Mouse (Mus musculus) stomach, postnatal 0 days (tissue): Measurements from ENCODE around the gene Coro1b.

ENCODE experiments used
- CTCF ChIP-seq: IDR thresholded peaks from 2 replicates; pipeline ENCODE4 v1.5.1; 2016; ENCODE audit warnings: antibody characterized with exemption, low read depth, mild to moderate bottlenecking, moderate library complexity
- EP300 ChIP-seq: optimal IDR thresholded peaks from 2 replicates; pipeline ENCODE3; 2016; ENCODE audit warnings: antibody characterized with exemption

DNA sequence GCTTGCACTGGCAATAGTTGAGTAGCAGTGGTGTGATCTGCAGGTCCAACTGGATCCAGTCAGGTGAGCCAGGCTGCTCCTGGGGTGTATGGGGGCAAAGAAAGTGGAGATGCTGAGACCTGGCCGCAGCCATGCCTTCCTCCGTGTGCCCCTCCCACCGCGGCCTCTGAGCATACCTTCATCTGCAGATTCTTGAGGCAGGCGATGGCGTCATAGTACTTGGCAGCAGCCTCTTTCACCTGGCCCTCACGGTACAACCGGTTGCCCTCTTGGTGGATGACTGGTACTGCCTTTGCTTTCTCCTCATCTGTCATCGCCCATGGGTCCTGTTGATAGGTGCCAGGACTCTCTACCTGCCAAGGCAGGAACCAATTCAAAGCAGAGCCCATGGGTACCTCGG is 33.3 kb upstream of the Coro1b start:
- TF ChIP-seq CTCF (no peak), EP300 (no peak)
